In the genomic region with DNA sequence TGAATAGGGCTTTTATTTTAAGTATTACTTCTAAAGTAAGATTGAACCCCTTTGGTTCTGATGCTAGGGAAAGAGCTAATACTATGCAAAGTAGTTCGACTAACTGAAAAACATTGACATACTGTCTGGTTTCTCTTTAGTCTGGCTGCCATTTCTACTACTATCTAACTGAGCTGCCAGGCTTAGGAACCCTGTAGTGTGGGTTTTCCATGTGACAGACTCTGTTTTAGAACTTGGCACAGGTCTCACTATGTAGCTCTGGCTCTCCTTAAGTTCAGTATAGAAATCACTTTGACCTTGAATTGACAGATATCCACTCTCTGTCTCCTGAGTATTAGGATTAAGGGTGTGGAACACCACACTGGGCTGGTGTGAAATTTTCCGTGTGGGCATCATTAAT, we compare ENCODE assay signal across 27 mouse cellular contexts.
DNase-seq lines count a peak whose midpoint lies in the region; ATAC-seq and TF ChIP-seq lines count a peak whose summit lies in the region.
"Had no signal": no experiment of that assay in that cellular context is flagged by ENCODE, and none has a peak within 500 bp of the region (broad histone marks: within the 10 kb centered on the region; RNA-seq: fewer than 3 reads in every experiment).

No protein-coding gene starts in this region.

- no peak for DNase-seq in forebrain, embryonic 14.5 days (ENCODE audit: low spot score)
- DNase-seq in heart, adult 8-10 months (ENCODE audit: low spot score): no peak
- DNase-seq in brain, embryonic 14.5 days (ENCODE audit: low read depth): peak; percentile 30
- DNase-seq: adrenal gland, adult 2 months; adrenal gland, postnatal 14 days; cerebellum, adult 11-12 months; cerebellum, adult 8-10 months; cerebellum, postnatal 10 days; cerebellum, postnatal 36 days; embryo, embryonic 11 days; gastrocnemius, adult 2 months; gastrocnemius, postnatal 14 days; heart, adult 18-20 months; kidney, adult 2 months had no signal

- no peak for TF ChIP-seq CTCF in brain, embryonic 14.5 days (IDR thresholded peaks at IDR 0.05; ENCODE audit: borderline replicate concordance, extremely low read depth, insufficient read depth, insufficient read length)

- TF ChIP-seq POLR2A in brain, embryonic 14.5 days (IDR thresholded peaks at IDR 0.05; ENCODE audit: borderline replicate concordance, extremely low read depth, insufficient read depth, insufficient read length, poor library complexity, severe bottlenecking): no peak

- no peaks in the 10 kb centered on the region for H3K27me3 ChIP-seq in forebrain, embryonic 16.5 days (replicated peaks; ENCODE audit: control insufficient read depth, insufficient read depth, low read length)
- H3K27me3 ChIP-seq in forebrain, embryonic 14.5 days (replicated peaks; ENCODE audit: control insufficient read depth, insufficient read depth, low read length): no peaks in the 10 kb centered on the region
- H3K27me3 ChIP-seq in heart, embryonic 12.5 days (replicated peaks): no peaks in the 10 kb centered on the region
- H3K27me3 ChIP-seq in heart, embryonic 11.5 days (ENCODE audit: control insufficient read depth, insufficient read depth, low read length): no peaks in the 10 kb centered on the region; the same call in 1 of the 2 replicates
- H3K27me3 ChIP-seq in heart, embryonic 15.5 days: no peaks in the 10 kb centered on the region
- H3K27me3 ChIP-seq: embryonic facial prominence, embryonic 13.5 days; hindbrain, embryonic 12.5 days; hindbrain, embryonic 15.5 days had no signal

- no peak overlapping the region for H3K27ac ChIP-seq in forebrain, embryonic 16.5 days (ENCODE audit: low read length)
- no peak overlapping the region for H3K27ac ChIP-seq in forebrain, embryonic 14.5 days (ENCODE audit: low read depth, low read length)
- H3K27ac ChIP-seq in heart, embryonic 12.5 days (ENCODE audit: poor library complexity, severe bottlenecking): 0 out of 2 replicates have a peak overlapping the region, but pooled peaks have one; percentile 8
- H3K27ac ChIP-seq in heart, embryonic 11.5 days (ENCODE audit: low read depth, low read length): no peak overlapping the region
- peak overlapping the region; percentile 41 for H3K27ac ChIP-seq in heart, embryonic 15.5 days
- H3K27ac ChIP-seq: embryonic facial prominence, embryonic 10.5 days; embryonic facial prominence, embryonic 13.5 days; gastrocnemius, adult 2 months; heart, embryonic 10.5 days; hindbrain, embryonic 12.5 days; hindbrain, embryonic 15.5 days; kidney, postnatal 0 days had no signal

- H3K36me3 ChIP-seq in forebrain, embryonic 16.5 days (ENCODE audit: control insufficient read depth, insufficient read depth): no peaks in the 10 kb centered on the region
- H3K36me3 ChIP-seq in forebrain, embryonic 14.5 days (ENCODE audit: control insufficient read depth, insufficient read depth, low read length): no peaks in the 10 kb centered on the region
- H3K36me3 ChIP-seq in heart, embryonic 12.5 days: no peaks in the 10 kb centered on the region
- no peaks in the 10 kb centered on the region for H3K36me3 ChIP-seq in heart, embryonic 11.5 days (ENCODE audit: control insufficient read depth, insufficient read depth, low read length)
- no peaks in the 10 kb centered on the region for H3K36me3 ChIP-seq in heart, embryonic 15.5 days
- H3K36me3 ChIP-seq: embryonic facial prominence, embryonic 10.5 days; embryonic facial prominence, embryonic 13.5 days; heart, embryonic 10.5 days; hindbrain, embryonic 12.5 days; hindbrain, embryonic 15.5 days had no signal

- H3K9me3 ChIP-seq in forebrain, embryonic 16.5 days (ENCODE audit: control insufficient read depth, low read length): no peaks in the 10 kb centered on the region
- no peaks in the 10 kb centered on the region for H3K9me3 ChIP-seq in forebrain, embryonic 14.5 days (replicated peaks; ENCODE audit: control insufficient read depth, low read length)
- no peaks in the 10 kb centered on the region for H3K9me3 ChIP-seq in heart, embryonic 12.5 days (replicated peaks)
- H3K9me3 ChIP-seq in heart, embryonic 11.5 days (replicated peaks; ENCODE audit: control insufficient read depth, low read length): no peaks in the 10 kb centered on the region
- H3K9me3 ChIP-seq in heart, embryonic 15.5 days (replicated peaks): no peaks in the 10 kb centered on the region
- H3K9me3 ChIP-seq: embryonic facial prominence, embryonic 10.5 days; embryonic facial prominence, embryonic 13.5 days; heart, embryonic 10.5 days; hindbrain, embryonic 12.5 days; hindbrain, embryonic 15.5 days had no signal

- H3K4me2 ChIP-seq in forebrain, embryonic 16.5 days (ENCODE audit: low read length): no peak overlapping the region
- H3K4me2 ChIP-seq in forebrain, embryonic 14.5 days (ENCODE audit: low read length): no peak overlapping the region
- H3K4me2 ChIP-seq in heart, embryonic 12.5 days: no peak overlapping the region
- H3K4me2 ChIP-seq in heart, embryonic 11.5 days: no peak overlapping the region
- no peak overlapping the region for H3K4me2 ChIP-seq in heart, embryonic 15.5 days
- H3K4me2 ChIP-seq: embryonic facial prominence, embryonic 13.5 days; hindbrain, embryonic 12.5 days; hindbrain, embryonic 15.5 days had no signal

- no peak overlapping the region for H3K4me3 ChIP-seq in forebrain, embryonic 16.5 days (replicated peaks; ENCODE audit: low read length)
- H3K4me3 ChIP-seq in forebrain, embryonic 14.5 days (ENCODE audit: low read depth, low read length): no peak overlapping the region
- no peak overlapping the region for H3K4me3 ChIP-seq in heart, embryonic 12.5 days
- H3K4me3 ChIP-seq in heart, embryonic 11.5 days (ENCODE audit: low read depth, low read length): no peak overlapping the region
- H3K4me3 ChIP-seq in heart, embryonic 15.5 days: no peak overlapping the region
- H3K4me3 ChIP-seq: embryonic facial prominence, embryonic 10.5 days; embryonic facial prominence, embryonic 13.5 days; erythroblast, embryonic 14.5 days; gastrocnemius, adult 2 months; heart, embryonic 10.5 days; hindbrain, embryonic 12.5 days; hindbrain, embryonic 15.5 days had no signal

- H3K9ac ChIP-seq in forebrain, embryonic 16.5 days (replicated peaks; ENCODE audit: low read depth, low read length): no peak overlapping the region
- no peak overlapping the region for H3K9ac ChIP-seq in forebrain, embryonic 14.5 days (ENCODE audit: low read length)
- H3K9ac ChIP-seq in heart, embryonic 12.5 days: no peak overlapping the region
- no peak overlapping the region for H3K9ac ChIP-seq in heart, embryonic 11.5 days (ENCODE audit: low read depth, low read length)
- H3K9ac ChIP-seq in heart, embryonic 15.5 days: no peak overlapping the region
- H3K9ac ChIP-seq: embryonic facial prominence, embryonic 13.5 days; hindbrain, embryonic 12.5 days; hindbrain, embryonic 15.5 days had no signal

- H3K4me1 ChIP-seq in forebrain, embryonic 16.5 days (replicated peaks; ENCODE audit: control insufficient read depth, insufficient read depth, low read length): peaks cover 17% of the 10 kb centered on the region
- H3K4me1 ChIP-seq in forebrain, embryonic 14.5 days (ENCODE audit: control insufficient read depth, insufficient read depth, low read length): peaks cover 10% of the 10 kb centered on the region
- H3K4me1 ChIP-seq in heart, embryonic 12.5 days (replicated peaks): peaks cover 5% of the 10 kb centered on the region; the same call in 1 of the 2 replicates
- H3K4me1 ChIP-seq in heart, embryonic 11.5 days (ENCODE audit: control insufficient read depth, insufficient read depth, low read length): no peaks in the 10 kb centered on the region
- peaks cover 20% of the 10 kb centered on the region for H3K4me1 ChIP-seq in heart, embryonic 15.5 days (replicated peaks)

- WGBS in forebrain, embryonic 16.5 days: 71% methylated on average over 2 of the region's 2 CpGs
- WGBS in forebrain, embryonic 14.5 days: 84% methylated on average over 2 of the region's 2 CpGs
- WGBS in heart, embryonic 12.5 days: 70% methylated on average over 2 of the region's 2 CpGs
- WGBS in heart, embryonic 11.5 days (ENCODE audit: insufficient replicate concordance): 69% methylated on average over 2 of the region's 2 CpGs
- WGBS in heart, embryonic 15.5 days: 53% methylated on average over 2 of the region's 2 CpGs

- ATAC-seq in forebrain, embryonic 16.5 days: peak; percentile 61
- no peak for ATAC-seq in forebrain, embryonic 14.5 days
- no peak for ATAC-seq in heart, embryonic 12.5 days (ENCODE audit: insufficient number of reproducible peaks, low FRiP score)
- no peak for ATAC-seq in heart, embryonic 11.5 days (replicated peaks; ENCODE audit: insufficient number of reproducible peaks, low FRiP score, low TSS enrichment)
- peak; percentile 50; the same call in 1 of the 2 replicates for ATAC-seq in heart, embryonic 15.5 days (replicated peaks; ENCODE audit: insufficient number of reproducible peaks, insufficient read depth, low FRiP score, low read depth)
- ATAC-seq: CD4-positive, CD25-positive, alpha-beta regulatory T cell, adult 4 months; intestine, postnatal 0 days had no signal

Comparison
In these comparisons a context has a peak if more than half of its experiments do, and no peak if none do; other contexts are left out.
1. ATAC-seq: peak in forebrain, embryonic 16.5 days (single experiment) and heart, embryonic 15.5 days (single experiment); none in forebrain, embryonic 14.5 days (single experiment), heart, embryonic 12.5 days (single experiment) and heart, embryonic 11.5 days (single experiment).
2. H3K27ac ChIP-seq: peak in heart, embryonic 12.5 days (single experiment) and heart, embryonic 15.5 days (single experiment); none in forebrain, embryonic 16.5 days (single experiment), forebrain, embryonic 14.5 days (single experiment) and heart, embryonic 11.5 days (single experiment).